ENCODE assay signal across 22 mouse cellular contexts in genomic region chr7:139898606-139899005, GRCm38 (mm10). TPM values are rescaled to one million over a fixed set of nuclear protein-coding genes. Genes with fewer than 3 reads are reported as not detected.
A peak's percentile ranks its signal among the peaks of the same experiment; 100 is the strongest.
DNase-seq lines count a peak whose midpoint lies in the region; TF ChIP-seq lines count a peak whose summit lies in the region.
"Had no signal": no experiment of that assay in that cellular context is flagged by ENCODE, and none has a peak within 500 bp of the region (broad histone marks: within the 10 kb centered on the region; RNA-seq: fewer than 3 reads in every experiment).

No protein-coding gene starts in this region.

- peak overlapping the region; percentile 89 for H3K27ac ChIP-seq in layer of hippocampus, adult 2 months
- H3K27ac ChIP-seq: forebrain, embryonic 10.5 days; forebrain, embryonic 13.5 days; heart, adult 2 months; heart, embryonic 10.5 days; heart, embryonic 13.5 days; hindbrain, embryonic 14.5 days; hindbrain, postnatal 0 days had no signal

- TF ChIP-seq CTCF in layer of hippocampus, adult 2 months (conservative IDR thresholded peaks at IDR 0.05) = no peak

- peak; percentile 70 for DNase-seq in cerebellum, adult 11-12 months
- no peak for DNase-seq in cerebellum, postnatal 4 days (ENCODE audit: low spot score in 2 of 2)
- DNase-seq in layer of hippocampus, adult 2 months (ENCODE audit: low spot score in 2 of 2) = no peak
- no peak for DNase-seq in layer of hippocampus, postnatal 10 days (ENCODE audit: low spot score in 2 of 2)
- peak; percentile 65 for DNase-seq in brain, adult 2 months (ENCODE audit: low read depth, low spot score)
- peak; percentile 64 to 65 for DNase-seq in cerebellum, postnatal 25 days
- no peak for DNase-seq in urinary bladder, postnatal 10 days (ENCODE audit: low spot score)
- DNase-seq: adrenal gland, adult 8-10 months; adrenal gland, postnatal 25 days; gastrocnemius, postnatal 10 days; gastrocnemius, postnatal 36 days; heart, adult 2 months; heart, postnatal 14 days; heart, postnatal 4 days had no signal

- no peak overlapping the region; the same call in 1 of the 2 replicates for H3K4me3 ChIP-seq in layer of hippocampus, adult 2 months
- H3K4me3 ChIP-seq: forebrain, embryonic 10.5 days; forebrain, embryonic 13.5 days; heart, adult 2 months; heart, embryonic 10.5 days; heart, embryonic 13.5 days had no signal

RNA-seq across cellular contexts. Expression of gene Kndc1, which starts 4.1 kb away (rescaled TPM):
- 10 to 100 TPM; 80.3 to 87.0 TPM for total RNA-seq in layer of hippocampus, adult 2 months (2021)
- 10 to 100 TPM; 49.1 to 56.1 TPM for total RNA-seq in layer of hippocampus, postnatal 10 days (2021)
- total RNA-seq: gastrocnemius, adult 18-20 months; gastrocnemius, postnatal 36 days; granulocyte monocyte progenitor cell, adult 5-6 weeks; heart, adult 2 months had no signal

RNA-seq across cellular contexts. Expression of gene Utf1, which starts 45.0 kb away (rescaled TPM):
- total RNA-seq in layer of hippocampus, adult 2 months (2021) = not detected
- not detected for total RNA-seq in layer of hippocampus, postnatal 10 days (2021)
- total RNA-seq: adrenal gland, adult 8-10 months; adrenal gland, postnatal 25 days; gastrocnemius, adult 18-20 months; gastrocnemius, postnatal 10 days; gastrocnemius, postnatal 36 days; granulocyte monocyte progenitor cell, adult 5-6 weeks; heart, adult 2 months; heart, postnatal 14 days; heart, postnatal 4 days; hindbrain, postnatal 0 days had no signal

Comparison
In these comparisons a context has a peak if more than half of its experiments do, and no peak if none do; other contexts are left out.
1. DNase-seq: peak in cerebellum, adult 11-12 months (single experiment), brain, adult 2 months (single experiment) and cerebellum, postnatal 25 days (2 of 2); none in cerebellum, postnatal 4 days (0 of 2), layer of hippocampus, adult 2 months (0 of 2), layer of hippocampus, postnatal 10 days (0 of 2) and urinary bladder, postnatal 10 days (single experiment).